Mouse (Mus musculus) stomach, postnatal 0 days (tissue): Measurements from ENCODE around the gene Eif5. TPM values are rescaled to one million over a fixed set of nuclear protein-coding genes. Genes with fewer than 3 reads are reported as not detected.

ENCODE experiments used
- ATAC-seq: fragments of 200-750 bp; cut with Nextera tagmentation; 2 replicates; pipeline ENCODE4 v1.8.0; 2017; ENCODE audit not compliant: low FRiP score, low TSS enrichment
- DNase-seq: peaks from one replicate; pipeline ENCODE4 v3.0.0-alpha.2; 2016; ENCODE audit warnings: low spot score
- H3K27ac ChIP-seq: fragments of 300-500 bp; sonication (generic); replicated peaks from 2 replicates; pipeline ENCODE4 v1.5.1; 2014; ENCODE audit warnings: mild to moderate bottlenecking, control low read depth
- H3K27me3 ChIP-seq: fragments of 300-500 bp; sonication (generic); 2 replicates; pipeline ENCODE4 v1.6.1; 2014; ENCODE audit warnings: low read length; ENCODE audit not compliant: control insufficient read depth, insufficient read depth
- H3K36me3 ChIP-seq: fragments of 300-500 bp; sonication (generic); 2 replicates; pipeline ENCODE4 v1.6.1; 2014; ENCODE audit warnings: low read length, mixed read lengths; ENCODE audit not compliant: control insufficient read depth, insufficient read depth
- H3K4me1 ChIP-seq: fragments of 300-500 bp; sonication (generic); replicated peaks from 2 replicates; pipeline ENCODE4 v1.6.1; 2014; ENCODE audit warnings: antibody characterized with exemption; ENCODE audit not compliant: control insufficient read depth, insufficient read depth
- H3K4me2 ChIP-seq: fragments of 300-500 bp; sonication (generic); replicated peaks from 2 replicates; pipeline ENCODE4 v1.6.1; 2014; ENCODE audit warnings: low read depth, mild to moderate bottlenecking, control low read depth, moderate library complexity
- H3K4me3 ChIP-seq: fragments of 300-500 bp; sonication (generic); 2 replicates; pipeline ENCODE4 v1.5.1; 2014; ENCODE audit warnings: low read depth, low read length, control low read depth
- H3K9ac ChIP-seq: fragments of 300-500 bp; sonication (generic); 2 replicates; pipeline ENCODE4 v1.6.1; 2014; ENCODE audit warnings: mild to moderate bottlenecking, low read length, control low read depth, mixed read lengths
- H3K9me3 ChIP-seq: fragments of 300-500 bp; sonication (generic); 2 replicates; pipeline ENCODE4 v1.6.1; 2016; ENCODE audit warnings: low read length; ENCODE audit not compliant: control insufficient read depth
- CTCF ChIP-seq: IDR thresholded peaks from 2 replicates; pipeline ENCODE4 v1.5.1; 2016; ENCODE audit warnings: antibody characterized with exemption, low read depth, mild to moderate bottlenecking, moderate library complexity
- EP300 ChIP-seq: optimal IDR thresholded peaks from 2 replicates; pipeline ENCODE3; 2016; ENCODE audit warnings: antibody characterized with exemption
- WGBS: fragments of 180-500 bp; shearing (Covaris S2); extraction: QIAGEN DNeasy Blood & Tissue Kit; methylation state at CpG from one replicate; pipeline ENCODE4 v1.1.7; 2014; 5-methylcytosine and 5-hydroxymethylcytosine counted together
- polyA plus RNA-seq: library from polyadenylated mRNA; unstranded; fragments of >200 nt; fragmentation: Nextera tagmentation; extraction: Ambion mirVana; gene quantifications from 2 replicates; pipeline ENCODE4 v1.2.1, GENCODE M21; 2015

The Eif5 gene
- polyA plus RNA-seq, 1 experiment from 2014 or later, result 455 TPM

DNA sequence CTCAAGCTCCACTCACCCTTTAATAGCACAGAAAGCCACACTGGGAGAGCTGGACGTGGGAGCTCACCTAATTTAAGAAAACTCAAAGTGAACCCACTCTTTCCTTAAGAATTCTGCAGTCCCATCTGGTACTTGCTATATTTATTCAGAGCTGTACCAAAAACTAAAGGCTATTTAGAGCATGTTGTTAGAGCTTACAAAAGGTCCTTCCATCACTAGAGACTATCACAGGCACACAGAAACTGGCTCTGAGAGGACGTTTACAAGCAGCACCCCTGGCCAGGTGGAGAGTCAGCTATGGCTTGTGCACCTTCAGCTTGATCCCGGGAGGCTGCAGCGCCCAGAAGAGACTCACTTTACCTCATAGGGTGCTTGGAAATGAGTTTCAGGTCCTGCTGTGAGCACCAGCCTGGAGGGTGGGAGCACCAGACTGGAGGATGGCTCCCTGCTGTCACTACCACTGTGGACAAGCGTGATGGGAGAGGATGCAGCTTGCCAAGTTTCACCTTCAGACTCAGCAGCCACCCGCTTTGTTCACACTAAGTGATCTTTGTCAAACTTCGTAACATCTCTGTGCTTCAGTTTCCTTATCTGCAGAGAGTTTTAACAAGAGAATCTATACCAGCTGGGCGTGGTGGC lies 10.1 kb upstream of the Eif5 start:
- Histone ChIP-seq H3K9me3 (no peaks in the 10 kb centered on the region), H3K36me3 (no peaks in the 10 kb centered on the region), H3K27ac (no peak overlapping the region), H3K4me3 (no peak overlapping the region), H3K27me3 (no peaks in the 10 kb centered on the region), H3K9ac (no peak overlapping the region), H3K4me1 (no peaks in the 10 kb centered on the region), H3K4me2 (no peak overlapping the region)
- TF ChIP-seq CTCF, result no peak
- no peak for TF ChIP-seq EP300
- WGBS, result 60% methylated on average over 8 of the region's 8 CpGs
- DNase-seq (no peak), ATAC-seq (no peak)

DNA sequence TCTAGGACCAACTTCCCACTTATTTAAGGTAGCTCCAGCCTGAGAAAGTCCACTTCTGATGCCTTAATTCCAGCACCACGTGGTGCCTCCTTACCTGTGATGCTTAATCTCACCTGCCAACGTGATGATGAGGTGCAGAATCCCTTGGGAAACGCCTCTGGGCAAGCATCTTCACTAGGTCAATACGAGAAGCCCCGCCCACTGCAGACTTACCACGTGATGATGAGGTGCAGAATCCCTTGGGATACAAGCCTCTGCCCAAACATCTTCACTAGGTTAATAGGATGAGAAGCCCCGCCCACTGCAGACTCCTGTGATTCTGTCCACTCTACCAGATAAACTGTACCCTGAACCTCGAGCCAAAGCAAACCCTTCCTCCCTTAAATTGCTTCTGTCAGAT lies 8.6 kb upstream of the Eif5 start:
- Histone ChIP-seq H3K9me3 (no peaks in the 10 kb centered on the region), H3K4me1 (no peaks in the 10 kb centered on the region), H3K4me3 (no peak overlapping the region), H3K36me3 (no peaks in the 10 kb centered on the region), H3K9ac (no peak overlapping the region), H3K27me3 (no peaks in the 10 kb centered on the region), H3K4me2 (no peak overlapping the region), H3K27ac (no peak overlapping the region)
- ATAC-seq, result no peak
- WGBS, result 16% methylated on average over 8 of the region's 8 CpGs
- no peak for DNase-seq
- TF ChIP-seq EP300, result no peak
- no peak for TF ChIP-seq CTCF

DNA sequence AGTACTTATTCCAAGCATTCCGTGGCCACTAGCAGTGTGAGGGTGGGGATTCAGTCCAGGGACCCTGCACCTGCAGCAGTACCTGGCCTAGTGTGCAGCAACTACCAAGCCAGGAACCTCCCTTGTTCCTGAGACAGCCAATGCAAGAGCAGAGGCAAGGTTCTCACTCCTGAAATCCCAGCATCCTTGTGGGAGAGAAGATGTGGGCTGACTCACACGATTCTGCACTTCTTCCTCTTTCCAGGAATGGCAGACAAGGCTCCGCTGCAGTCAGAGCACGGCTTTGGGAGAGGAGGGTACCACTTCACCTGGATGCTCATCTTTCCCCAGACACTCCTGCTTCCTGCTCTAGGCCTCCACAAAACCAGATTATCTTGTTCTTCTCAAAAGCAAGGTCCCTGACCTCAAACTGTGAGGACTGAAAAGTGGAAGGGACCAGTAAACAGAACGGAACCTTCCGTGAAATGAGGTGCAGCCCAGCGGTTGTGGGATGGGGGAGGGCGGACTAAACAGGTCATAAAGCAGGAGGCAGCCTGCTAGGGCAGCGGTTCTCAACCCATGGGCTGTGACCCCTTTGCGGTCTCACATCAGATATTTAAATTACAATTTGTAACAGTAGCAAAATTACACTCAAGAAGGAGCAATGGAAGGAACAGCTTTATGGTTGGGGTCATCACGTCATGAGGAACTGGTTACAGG lies 4.6 kb upstream of the Eif5 start:
- ATAC-seq, result no peak
- WGBS, result 66% methylated on average over 11 of the region's 11 CpGs
- Histone ChIP-seq H3K36me3 (no peaks in the 10 kb centered on the region), H3K4me1 (peaks cover 3% of the 10 kb centered on the region; the same call in 1 of the 2 replicates), H3K27me3 (no peaks in the 10 kb centered on the region), H3K4me2 (no peak overlapping the region), H3K27ac (no peak overlapping the region), H3K9ac (no peak overlapping the region), H3K4me3 (no peak overlapping the region), H3K9me3 (no peaks in the 10 kb centered on the region)
- no peak for TF ChIP-seq CTCF
- no peak for TF ChIP-seq EP300
- no peak for DNase-seq

DNA sequence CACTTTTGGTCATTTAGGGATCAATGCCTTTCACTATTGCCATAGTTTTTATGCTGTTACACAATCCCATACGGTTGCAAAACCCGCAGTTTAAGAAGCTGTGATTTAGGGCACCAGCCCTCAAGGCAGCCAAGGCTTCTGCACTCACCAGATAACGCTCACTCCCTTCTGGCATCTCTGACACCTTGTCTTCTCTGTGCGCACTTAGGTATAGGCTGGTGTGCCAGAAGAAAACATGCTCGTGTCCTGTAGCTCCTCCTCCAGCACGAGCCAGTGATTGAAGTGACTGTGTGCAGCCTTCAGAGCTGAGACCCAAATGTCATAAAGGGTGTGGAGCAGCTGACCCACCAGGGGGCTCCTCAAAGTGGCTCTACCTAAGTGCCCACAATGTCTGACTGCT lies 2.5 kb upstream of the Eif5 start:
- no peak for ATAC-seq
- H3K4me2 ChIP-seq, result no peak overlapping the region

DNA sequence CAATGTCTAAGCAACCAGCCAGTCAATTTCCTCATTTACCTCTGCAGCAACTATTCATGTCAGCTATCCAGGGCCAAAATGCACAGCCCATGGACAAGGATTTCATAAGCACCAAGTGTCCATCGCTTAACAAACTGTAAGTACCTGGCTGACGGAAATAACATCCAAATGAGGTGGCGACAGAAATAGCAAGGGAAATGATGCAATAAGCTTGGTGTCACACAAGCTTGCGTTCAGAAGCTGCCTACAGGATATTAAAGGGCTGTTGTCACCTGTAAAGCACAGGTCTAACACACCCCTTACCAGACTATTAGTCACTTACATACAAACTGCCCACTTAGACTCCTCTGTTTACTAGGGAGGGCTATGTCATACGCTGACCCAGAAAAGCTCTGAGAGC lies 2.1 kb upstream of the Eif5 start:
- TF ChIP-seq EP300 (no peak), CTCF (no peak)
- Histone ChIP-seq H3K4me2 (no peak overlapping the region), H3K9me3 (no peaks in the 10 kb centered on the region), H3K4me3 (no peak overlapping the region), H3K27me3 (no peaks in the 10 kb centered on the region), H3K27ac (peak overlapping the region; percentile 37), H3K4me1 (peaks cover 3% of the 10 kb centered on the region; the same call in 1 of the 2 replicates), H3K36me3 (peaks cover 4% of the 10 kb centered on the region), H3K9ac (no peak overlapping the region)
- no peak for DNase-seq
- ATAC-seq, result no peak
- 74% methylated on average over 5 of the region's 5 CpGs for WGBS

More for the DNA sequence above, 2.5 kb upstream of the Eif5 start:
- no peaks in the 10 kb centered on the region for H3K9me3 ChIP-seq
- H3K27ac ChIP-seq, result peak overlapping the region; percentile 37
- 29% methylated on average over 6 of the region's 6 CpGs for WGBS
- H3K9ac ChIP-seq, result no peak overlapping the region
- H3K27me3 ChIP-seq, result no peaks in the 10 kb centered on the region
- H3K36me3 ChIP-seq, result peaks cover 2% of the 10 kb centered on the region; the same call in 1 of the 2 replicates
- no peak overlapping the region for H3K4me3 ChIP-seq
- DNase-seq, result no peak
- H3K4me1 ChIP-seq, result peaks cover 3% of the 10 kb centered on the region; the same call in 1 of the 2 replicates
- TF ChIP-seq CTCF (0 out of 2 replicates have a peak, but pooled peaks have one; percentile 7), EP300 (no peak)

DNA sequence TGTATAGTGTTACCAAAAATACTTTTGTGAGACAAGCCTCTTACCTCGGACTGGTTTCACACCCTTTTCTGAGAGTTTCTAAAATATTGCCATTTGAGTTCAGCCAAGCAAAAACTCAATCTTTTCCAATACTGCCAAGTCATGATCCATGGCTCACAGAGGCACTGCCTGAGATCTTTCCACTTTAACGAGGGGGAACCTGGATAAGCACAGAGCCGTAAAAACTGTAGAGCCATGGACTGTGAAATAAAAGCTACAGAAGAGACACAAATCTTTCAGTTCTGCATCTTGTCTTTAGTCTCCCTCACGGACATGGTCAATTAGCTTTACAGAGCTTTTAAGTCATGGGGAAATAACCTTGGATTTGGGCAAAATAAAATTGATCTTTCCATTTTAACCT lies 1.1 kb upstream of the Eif5 start:
- H3K4me3 ChIP-seq, result peak overlapping the region; percentile 84
- 44% methylated on average over 4 of the region's 4 CpGs for WGBS
- no peak for ATAC-seq

More for the DNA sequence above, 1.1 kb upstream of the Eif5 start:
- Histone ChIP-seq H3K4me2 (peak overlapping the region; percentile 81), H3K9ac (peak overlapping the region; percentile 99), H3K36me3 (peaks cover 5% of the 10 kb centered on the region), H3K27ac (peak overlapping the region; percentile 96), H3K9me3 (no peaks in the 10 kb centered on the region), H3K27me3 (no peaks in the 10 kb centered on the region), H3K4me1 (peaks cover 3% of the 10 kb centered on the region; the same call in 1 of the 2 replicates)
- no peak for DNase-seq
- no peak for TF ChIP-seq EP300
- TF ChIP-seq CTCF, result no peak
